Mouse (Mus musculus): ENCODE data around the gene Ap1ar. TPM values are rescaled to one million over a fixed set of nuclear protein-coding genes. Genes with fewer than 3 reads are reported as not detected.
A peak's percentile ranks its signal among the peaks of the same experiment; 100 is the strongest.
"Not testable (repeated sequence)": the region's sequence is repeated elsewhere in the genome, so short reads cannot be mapped to it uniquely, and the experiment has no call there.

Gene Ap1ar
- total RNA-seq, 2 experiments from 2014 or later, result 41.5 to 50.7 TPM

GRCm38 (mm10) chr3:127802814-127803213 is 34.5 kb downstream of the Ap1ar start:
- ATAC-seq (ENCODE audit: poor library complexity, severe bottlenecking), result no peak

DNA sequence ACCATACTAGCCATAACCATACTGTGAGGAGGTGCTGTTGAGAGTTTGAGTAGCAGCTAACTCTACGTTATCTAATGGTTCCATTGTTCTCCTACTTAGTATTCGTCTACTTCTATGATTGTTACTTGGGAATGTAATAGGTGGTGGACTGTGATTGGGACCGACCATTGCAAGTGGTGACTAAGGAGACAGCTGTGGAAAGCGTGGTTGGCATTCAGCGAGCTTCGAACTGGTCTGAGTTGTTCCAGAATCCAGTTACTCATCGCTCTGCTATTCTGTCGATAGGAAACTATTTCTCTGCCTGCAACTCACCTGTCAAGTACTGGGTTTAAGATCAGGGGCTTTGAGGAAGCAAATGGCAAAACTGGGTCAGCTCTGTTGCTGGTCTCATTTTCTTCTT is 36.2 kb downstream of the Ap1ar start:
- ATAC-seq (ENCODE audit: poor library complexity, severe bottlenecking), result no peak

DNA sequence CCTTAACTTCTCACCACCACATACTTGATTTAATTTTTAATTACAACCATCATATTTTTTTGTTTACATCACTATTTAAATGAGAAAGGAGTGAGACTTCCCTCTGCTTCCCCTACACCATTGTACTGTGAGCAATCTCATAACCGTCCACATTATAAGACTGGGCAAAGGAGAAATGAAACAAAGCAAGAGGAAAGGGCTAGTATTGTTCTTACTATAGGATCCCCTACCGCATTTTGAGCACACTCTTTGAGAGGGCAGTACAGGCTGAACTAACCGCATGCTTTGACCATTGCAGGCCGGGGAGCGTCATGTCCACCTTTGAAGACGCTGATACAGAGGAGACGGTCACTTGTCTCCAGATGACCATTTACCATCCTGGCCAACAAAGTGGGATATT is 41.1 kb downstream of the Ap1ar start:
- peak; percentile 62 for ATAC-seq (ENCODE audit: poor library complexity, severe bottlenecking)

GRCm38 (mm10) chr3:127795762-127796161 is 41.6 kb downstream of the Ap1ar start:
- no peak for ATAC-seq (ENCODE audit: poor library complexity, severe bottlenecking)

DNA sequence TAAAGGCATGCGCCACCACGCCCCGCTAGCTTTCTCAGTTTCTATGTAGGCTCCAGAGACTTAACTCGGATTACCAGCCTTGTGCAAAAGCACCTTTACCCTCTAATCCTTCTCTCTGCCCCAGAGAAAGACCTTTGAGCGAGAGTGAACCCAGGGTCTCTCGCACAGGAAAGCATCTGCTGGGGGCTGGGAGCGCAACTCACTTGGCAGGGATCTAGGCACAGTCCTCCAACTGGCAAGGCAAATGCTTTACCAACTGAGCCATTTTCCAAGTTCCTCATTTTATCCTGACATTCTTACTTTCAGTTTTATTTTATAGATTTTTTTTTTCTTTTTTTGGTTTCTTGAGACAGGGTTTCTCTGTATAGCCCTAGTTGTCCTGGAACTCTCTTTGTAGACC is 44.3 kb downstream of the Ap1ar start:
- 0 out of 2 replicates have a peak, but pooled peaks have one; percentile 20 for ATAC-seq (ENCODE audit: poor library complexity, severe bottlenecking)

- peak; percentile 12; the same call in 1 of the 2 replicates for ATAC-seq (ENCODE audit: poor library complexity, severe bottlenecking)
These were observed 45.4 kb downstream of the Ap1ar start for GRCm38 (mm10) chr3:127791595-127792561.

DNA sequence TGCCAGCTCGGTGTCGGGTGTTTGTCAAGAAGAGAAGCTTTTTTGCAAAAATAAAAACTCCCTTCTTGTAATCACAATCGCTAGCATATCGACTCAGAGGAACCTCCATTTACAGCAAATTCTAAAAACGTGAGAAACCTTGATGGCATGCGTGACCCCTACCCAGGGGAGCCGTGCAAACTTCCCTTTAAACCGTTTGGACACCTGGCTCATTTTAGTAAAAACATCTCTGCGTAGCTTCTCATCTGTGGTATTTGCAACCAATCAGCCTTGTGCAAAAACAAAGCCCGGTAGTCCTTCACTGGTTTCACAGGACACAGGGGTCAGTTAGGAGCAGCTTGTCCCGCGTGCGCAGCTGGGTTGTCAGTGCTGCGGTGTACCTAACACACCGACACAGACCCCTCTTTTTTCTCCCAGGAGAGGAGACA is 46.3 kb downstream of the Ap1ar start:
- peak; percentile 4 for ATAC-seq (ENCODE audit: poor library complexity, severe bottlenecking)

DNA sequence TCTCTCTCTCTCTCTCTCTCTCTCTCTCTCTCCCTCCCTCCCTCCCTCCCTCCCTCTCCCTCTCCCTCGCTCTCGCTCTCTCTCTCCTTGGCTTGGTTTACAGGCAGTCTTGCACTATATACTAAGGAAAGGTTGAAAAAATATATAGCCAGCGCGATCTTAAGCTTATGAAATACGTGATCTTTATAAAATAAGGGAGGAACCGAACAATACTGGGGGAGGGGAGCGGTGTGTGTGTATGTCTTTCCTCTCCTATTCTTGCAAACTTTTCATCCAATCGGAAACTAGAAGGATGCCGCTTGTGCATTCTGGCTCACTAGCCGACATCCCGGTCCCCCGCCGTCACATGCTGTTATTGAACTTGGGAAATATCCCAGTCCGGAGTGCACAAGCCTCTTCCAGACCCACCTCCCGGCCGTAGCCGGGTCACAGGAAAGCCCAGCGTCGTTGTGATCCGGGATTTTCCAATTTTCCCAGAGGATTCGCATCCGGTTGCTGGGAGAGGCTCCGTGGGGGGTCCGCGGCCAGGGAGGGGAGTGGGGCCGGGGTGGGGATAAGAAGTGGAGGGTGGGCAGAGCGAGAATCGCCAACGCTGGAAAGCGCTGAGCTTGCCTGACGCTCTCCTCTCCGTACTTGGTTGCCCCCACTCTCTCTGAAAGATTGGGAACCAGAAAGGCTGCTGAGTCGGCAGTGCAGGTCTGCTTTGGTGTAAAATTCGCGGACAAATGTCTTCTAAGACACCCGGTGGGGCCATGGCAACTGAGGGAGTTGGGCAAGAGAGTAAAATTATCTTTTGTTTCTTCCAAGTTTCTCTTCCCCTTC is 46.9 kb downstream of the Ap1ar start:
- ATAC-seq (ENCODE audit: poor library complexity, severe bottlenecking), result peak; percentile 47

DNA sequence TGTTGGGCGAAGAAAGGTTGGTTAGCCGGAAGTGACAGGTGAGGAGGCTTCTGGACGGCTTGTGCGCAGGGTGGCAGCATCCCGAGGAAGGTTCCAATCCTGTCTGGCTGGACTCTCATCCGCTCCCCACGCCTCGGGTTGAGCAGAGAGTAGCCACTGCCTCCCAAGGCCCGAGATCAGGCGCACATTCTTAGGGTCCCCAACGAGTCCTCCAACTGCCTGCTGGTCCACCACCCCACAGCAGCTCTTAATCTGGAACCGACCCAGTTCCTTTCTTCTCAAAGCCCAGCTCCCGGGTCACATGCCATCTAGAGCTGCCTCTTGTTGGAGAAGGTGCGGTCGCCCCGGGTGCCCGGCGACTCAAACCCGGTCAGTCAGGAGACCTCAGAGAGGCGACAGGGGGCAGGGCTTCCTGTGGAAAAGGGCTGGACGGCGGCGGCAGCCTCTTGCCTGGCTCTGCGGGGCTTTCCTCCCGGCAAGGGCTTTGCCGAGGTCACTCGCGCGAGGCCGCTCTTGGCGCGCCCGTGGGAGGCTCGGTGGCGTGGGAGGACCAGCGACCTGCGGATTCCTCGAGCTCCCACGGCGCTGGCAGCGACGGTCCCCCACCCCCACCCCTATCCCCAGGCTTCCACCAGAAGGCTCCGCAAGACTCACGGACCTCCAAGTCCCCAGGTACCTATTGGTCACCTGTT is 47.7 kb downstream of the Ap1ar start, which contains the start of gene Tifa:
Gene Tifa, plus strand, starts transcription at position 306 of the 692 bp plus-strand sequence.
- ATAC-seq (ENCODE audit: poor library complexity, severe bottlenecking), result peak; percentile 63

GRCm38 (mm10) chr3:127788919-127789318 is 48.4 kb downstream of the Ap1ar start:
- no peak for ATAC-seq (ENCODE audit: poor library complexity, severe bottlenecking)

- no peak for ATAC-seq (ENCODE audit: poor library complexity, severe bottlenecking)
These were observed 49.3 kb downstream of the Ap1ar start for GRCm38 (mm10) chr3:127788038-127788437.

- peak; percentile 31 for ATAC-seq (ENCODE audit: poor library complexity, severe bottlenecking)
These were observed 50.3 kb downstream of the Ap1ar start for GRCm38 (mm10) chr3:127787032-127787431.

DNA sequence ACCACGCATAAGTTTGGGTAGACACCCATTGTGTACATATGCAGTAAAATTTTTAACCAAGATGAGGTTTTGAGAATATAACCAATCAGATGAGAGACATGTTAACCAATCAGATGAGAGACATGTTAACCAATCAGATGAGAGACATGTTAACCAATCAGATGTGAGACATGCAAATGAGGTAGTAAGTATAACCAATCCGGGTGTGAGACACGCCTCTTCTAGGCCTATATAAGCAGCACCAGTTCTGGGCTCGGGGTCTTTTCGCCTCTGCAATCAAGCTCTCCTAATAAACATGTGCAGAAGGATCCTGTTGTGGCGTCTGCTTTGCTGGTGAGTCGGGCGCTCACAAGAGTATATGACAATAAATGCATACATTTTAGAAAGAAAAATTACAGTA is 53.6 kb downstream of the Ap1ar start:
- not testable (repeated sequence) for ATAC-seq (ENCODE audit: poor library complexity, severe bottlenecking)

DNA sequence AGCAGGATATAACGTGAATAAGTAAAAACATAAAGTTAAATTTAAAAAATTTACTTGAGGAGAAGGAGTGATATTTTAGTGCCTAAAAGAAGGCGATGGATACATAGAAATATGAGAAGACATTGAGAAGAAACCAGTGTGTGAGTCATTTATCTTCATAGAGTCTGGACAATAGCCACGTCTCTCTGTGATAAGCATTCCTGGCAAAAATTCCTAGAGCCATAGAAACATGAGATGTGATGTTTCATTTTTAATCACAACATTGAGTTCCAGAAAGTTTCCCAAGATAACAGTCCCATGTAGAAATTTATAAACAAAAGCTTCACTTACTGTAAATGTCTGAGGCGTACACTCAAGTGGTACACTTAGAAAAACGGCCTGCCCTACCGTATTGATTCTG is 54.4 kb downstream of the Ap1ar start:
- no peak for ATAC-seq (ENCODE audit: poor library complexity, severe bottlenecking)

DNA sequence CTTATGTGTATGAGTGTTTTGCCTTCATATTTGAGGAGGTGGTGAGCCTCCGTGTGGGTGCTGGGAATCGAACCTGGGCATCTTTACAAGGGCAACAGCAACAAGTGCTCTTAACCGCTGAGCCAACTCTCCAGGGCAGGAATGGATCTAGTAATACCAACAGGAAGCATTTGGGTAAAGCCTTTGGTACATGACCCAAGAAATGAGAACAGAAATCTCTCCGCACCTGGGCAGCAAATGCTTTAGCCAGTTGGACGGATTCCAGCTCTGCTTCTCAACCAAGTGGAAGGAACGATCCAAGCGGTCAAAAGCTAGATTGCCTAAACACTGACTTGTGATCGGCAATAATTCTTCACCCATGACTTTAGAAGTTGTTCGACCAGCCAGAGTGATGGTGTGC is 56.4 kb downstream of the Ap1ar start:
- no peak for ATAC-seq (ENCODE audit: poor library complexity, severe bottlenecking)

- ATAC-seq (ENCODE audit: poor library complexity, severe bottlenecking), result peak; percentile 95
These were observed 57.2 kb downstream of the Ap1ar start, which contains the start of gene Alpk1 for GRCm38 (mm10) chr3:127780021-127780644. Gene Alpk1 (minus strand): TSS chr3:127780527.

- ATAC-seq (ENCODE audit: poor library complexity, severe bottlenecking), result peak; percentile 98
These were observed 68.2 kb downstream of the Ap1ar start for GRCm38 (mm10) chr3:127769146-127769545.

DNA sequence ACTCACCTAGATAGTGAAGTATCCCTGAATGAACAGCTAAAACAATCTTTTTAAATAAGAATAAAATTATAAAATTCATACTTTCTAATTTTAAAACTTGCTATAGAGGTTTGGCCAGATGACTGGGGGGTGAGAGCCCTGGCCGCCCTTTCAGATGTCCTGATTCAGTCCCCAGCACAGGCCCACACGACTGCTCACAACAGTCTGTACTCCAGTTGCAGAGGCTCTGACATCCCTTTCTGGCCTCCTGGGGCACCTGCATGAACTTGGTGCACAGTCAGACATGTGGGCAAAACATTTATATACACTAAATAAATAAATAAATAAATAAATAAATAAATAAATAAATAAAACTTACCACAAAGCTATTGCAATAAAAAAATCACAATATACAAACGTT is 71.4 kb downstream of the Ap1ar start:
- ATAC-seq (ENCODE audit: poor library complexity, severe bottlenecking), result no peak

GRCm38 (mm10) chr3:127764541-127764940 is 72.8 kb downstream of the Ap1ar start:
- no peak for ATAC-seq (ENCODE audit: poor library complexity, severe bottlenecking)

- ATAC-seq (ENCODE audit: poor library complexity, severe bottlenecking), result peak; percentile 95
These were observed 74.2 kb downstream of the Ap1ar start for GRCm38 (mm10) chr3:127763076-127763612.

All from megakaryocyte, adult 5-6 weeks (primary cell).